ENCODE assay signal across 28 mouse cellular contexts in the genomic region with DNA sequence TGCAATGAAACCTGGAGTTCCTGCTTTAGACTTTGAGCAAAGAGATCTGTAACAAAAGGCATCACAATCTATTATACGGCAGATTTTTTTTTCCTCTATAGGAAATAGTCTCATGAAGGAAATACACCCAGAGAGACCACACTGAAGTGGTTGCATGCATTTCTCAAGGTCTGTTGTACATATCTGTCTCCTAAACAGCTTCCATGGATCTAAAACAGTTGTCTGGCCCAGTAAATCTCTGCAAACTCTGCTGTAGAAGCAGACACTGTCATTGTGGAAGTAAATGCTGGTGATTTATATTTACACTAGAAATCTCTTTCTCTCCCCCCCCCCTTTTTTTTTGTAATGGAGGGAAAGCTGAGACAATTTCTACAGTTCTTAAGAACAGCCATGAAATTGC.
DNase-seq lines count a peak whose midpoint lies in the region; ATAC-seq and TF ChIP-seq lines count a peak whose summit lies in the region.
"Had no signal": no experiment of that assay in that cellular context is flagged by ENCODE, and none has a peak within 500 bp of the region (broad histone marks: within the 10 kb centered on the region; RNA-seq: fewer than 3 reads in every experiment).

No protein-coding gene starts in this region.

- H3K27me3 ChIP-seq in intestine, embryonic 16.5 days (replicated peaks; ENCODE audit: control insufficient read depth, insufficient read depth, low read length): no peaks in the 10 kb centered on the region
- no peaks in the 10 kb centered on the region for H3K27me3 ChIP-seq in intestine, postnatal 0 days (replicated peaks; ENCODE audit: control insufficient read depth, insufficient read depth, low read length)
- no peaks in the 10 kb centered on the region for H3K27me3 ChIP-seq in lung, embryonic 14.5 days (ENCODE audit: insufficient read depth, low read length)
- no peaks in the 10 kb centered on the region for H3K27me3 ChIP-seq in embryonic facial prominence, embryonic 10.5 days (replicated peaks; ENCODE audit: low read depth, poor library complexity, severe bottlenecking)
- H3K27me3 ChIP-seq in embryonic facial prominence, embryonic 11.5 days (ENCODE audit: control insufficient read depth, insufficient read depth, low read length): no peaks in the 10 kb centered on the region
- H3K27me3 ChIP-seq: hindbrain, embryonic 15.5 days; limb, embryonic 13.5 days; megakaryocyte, embryonic 14.5 days; midbrain, embryonic 15.5 days had no signal

- 54% methylated on average over 1 of the region's 1 CpGs for WGBS in intestine, embryonic 16.5 days
- 52% methylated on average over 1 of the region's 1 CpGs for WGBS in intestine, postnatal 0 days
- 26% methylated on average over 1 of the region's 1 CpGs for WGBS in lung, embryonic 14.5 days
- 60% methylated on average over 1 of the region's 1 CpGs for WGBS in embryonic facial prominence, embryonic 10.5 days
- WGBS in embryonic facial prominence, embryonic 11.5 days: 62% methylated on average over 1 of the region's 1 CpGs

- H3K27ac ChIP-seq in intestine, embryonic 16.5 days (ENCODE audit: low read length): no peak overlapping the region; the same call in 1 of the 2 replicates
- no peak overlapping the region for H3K27ac ChIP-seq in intestine, postnatal 0 days (ENCODE audit: low read depth, low read length)
- H3K27ac ChIP-seq in lung, embryonic 14.5 days (ENCODE audit: low read depth): peak overlapping the region; percentile 60
- peak overlapping the region; percentile 35; the same call in 1 of the 2 replicates for H3K27ac ChIP-seq in embryonic facial prominence, embryonic 10.5 days (replicated peaks)
- no peak overlapping the region for H3K27ac ChIP-seq in embryonic facial prominence, embryonic 11.5 days (replicated peaks; ENCODE audit: low read depth, low read length)
- H3K27ac ChIP-seq: heart, adult 2 months; hindbrain, embryonic 10.5 days; hindbrain, embryonic 15.5 days; limb, embryonic 13.5 days; midbrain, embryonic 15.5 days had no signal

- H3K9ac ChIP-seq in intestine, embryonic 16.5 days (ENCODE audit: low read depth, low read length): no peak overlapping the region
- no peak overlapping the region for H3K9ac ChIP-seq in intestine, postnatal 0 days (ENCODE audit: low read depth, low read length)
- no peak overlapping the region for H3K9ac ChIP-seq in lung, embryonic 14.5 days
- H3K9ac ChIP-seq in embryonic facial prominence, embryonic 11.5 days (replicated peaks; ENCODE audit: low read length): no peak overlapping the region
- H3K9ac ChIP-seq: hindbrain, embryonic 15.5 days; limb, embryonic 13.5 days; liver, postnatal 0 days; midbrain, embryonic 15.5 days had no signal

- DNase-seq in lung, embryonic 14.5 days: peak; percentile 82
- DNase-seq in lung, postnatal 4 days: no peak
- DNase-seq in embryonic facial prominence, embryonic 10.5 days (ENCODE audit: low spot score): no peak
- peak; percentile 13 for DNase-seq in embryonic facial prominence, embryonic 11.5 days (ENCODE audit: low spot score)
- DNase-seq in layer of hippocampus, adult 11-12 months (ENCODE audit: low spot score): no peak
- DNase-seq: adrenal gland, postnatal 25 days; B cell, adult 2 months; cerebellum, adult 18-20 months; cerebellum, postnatal 10 days; heart, adult 2 months; heart, postnatal 14 days; kidney, postnatal 14 days; liver, postnatal 0 days; lung, postnatal 36 days; right cerebral cortex, adult 18-20 months; spleen, adult 18-20 months; thymus, postnatal 14 days had no signal

- peak; percentile 65; the same call in 1 of the 2 replicates for ATAC-seq in intestine, embryonic 16.5 days
- ATAC-seq in intestine, postnatal 0 days: no peak
- ATAC-seq in lung, embryonic 14.5 days (ENCODE audit: insufficient read depth): peak; percentile 87
- ATAC-seq in embryonic facial prominence, embryonic 11.5 days (replicated peaks; ENCODE audit: insufficient number of reproducible peaks, low FRiP score, low TSS enrichment, low read depth): no peak
- ATAC-seq: forebrain, embryonic 16.5 days; inflammation-experienced regulatory T-cells, adult 6 months; liver, postnatal 0 days; midbrain, embryonic 15.5 days had no signal

- H3K4me3 ChIP-seq in intestine, embryonic 16.5 days (ENCODE audit: low read length): no peak overlapping the region
- H3K4me3 ChIP-seq in intestine, postnatal 0 days (ENCODE audit: low read depth, low read length): no peak overlapping the region
- no peak overlapping the region for H3K4me3 ChIP-seq in lung, embryonic 14.5 days (ENCODE audit: low read depth, low read length)
- H3K4me3 ChIP-seq in embryonic facial prominence, embryonic 10.5 days: no peak overlapping the region
- H3K4me3 ChIP-seq in embryonic facial prominence, embryonic 11.5 days (ENCODE audit: low read depth, low read length): no peak overlapping the region
- H3K4me3 ChIP-seq: erythroblast, embryonic 14.5 days; heart, adult 2 months; hindbrain, embryonic 10.5 days; hindbrain, embryonic 15.5 days; limb, embryonic 13.5 days; megakaryocyte, embryonic 14.5 days; midbrain, embryonic 15.5 days had no signal

- TF ChIP-seq CTCF in intestine, postnatal 0 days (IDR thresholded peaks at IDR 0.05; ENCODE audit: low read depth): no peak
- TF ChIP-seq CTCF in lung, embryonic 14.5 days (IDR thresholded peaks at IDR 0.05; ENCODE audit: low read depth): no peak

- no peaks in the 10 kb centered on the region for H3K36me3 ChIP-seq in intestine, embryonic 16.5 days (ENCODE audit: control insufficient read depth, insufficient read depth, low read length)
- H3K36me3 ChIP-seq in intestine, postnatal 0 days (ENCODE audit: control insufficient read depth, insufficient read depth): no peaks in the 10 kb centered on the region
- no peaks in the 10 kb centered on the region for H3K36me3 ChIP-seq in lung, embryonic 14.5 days (ENCODE audit: insufficient read depth)
- H3K36me3 ChIP-seq in embryonic facial prominence, embryonic 10.5 days (replicated peaks): no peaks in the 10 kb centered on the region
- no peaks in the 10 kb centered on the region for H3K36me3 ChIP-seq in embryonic facial prominence, embryonic 11.5 days (replicated peaks; ENCODE audit: control insufficient read depth, insufficient read depth, low read depth, low read length)
- H3K36me3 ChIP-seq: hindbrain, embryonic 10.5 days; hindbrain, embryonic 15.5 days; limb, embryonic 13.5 days; midbrain, embryonic 15.5 days had no signal

- H3K9me3 ChIP-seq in intestine, embryonic 16.5 days (ENCODE audit: control insufficient read depth, low read length): no peaks in the 10 kb centered on the region
- H3K9me3 ChIP-seq in intestine, postnatal 0 days (ENCODE audit: control insufficient read depth): no peaks in the 10 kb centered on the region
- no peaks in the 10 kb centered on the region for H3K9me3 ChIP-seq in lung, embryonic 14.5 days (ENCODE audit: low read depth, low read length)
- H3K9me3 ChIP-seq in embryonic facial prominence, embryonic 10.5 days: no peaks in the 10 kb centered on the region
- H3K9me3 ChIP-seq in embryonic facial prominence, embryonic 11.5 days (replicated peaks; ENCODE audit: control insufficient read depth, low read length): no peaks in the 10 kb centered on the region
- H3K9me3 ChIP-seq: hindbrain, embryonic 10.5 days; hindbrain, embryonic 15.5 days; limb, embryonic 13.5 days; megakaryocyte, embryonic 14.5 days; midbrain, embryonic 15.5 days had no signal

- no peaks in the 10 kb centered on the region for H3K4me1 ChIP-seq in intestine, embryonic 16.5 days (ENCODE audit: control insufficient read depth, insufficient read depth, low read length)
- no peaks in the 10 kb centered on the region for H3K4me1 ChIP-seq in intestine, postnatal 0 days (replicated peaks; ENCODE audit: control insufficient read depth, insufficient read depth, low read length)
- H3K4me1 ChIP-seq in lung, embryonic 14.5 days (ENCODE audit: insufficient read depth): peaks cover 7% of the 10 kb centered on the region; the same call in 1 of the 2 replicates
- H3K4me1 ChIP-seq in embryonic facial prominence, embryonic 10.5 days: peaks cover 26% of the 10 kb centered on the region
- no peaks in the 10 kb centered on the region for H3K4me1 ChIP-seq in embryonic facial prominence, embryonic 11.5 days (ENCODE audit: control insufficient read depth, insufficient read depth, low read length)
- H3K4me1 ChIP-seq: hindbrain, embryonic 15.5 days; megakaryocyte, embryonic 14.5 days; midbrain, embryonic 15.5 days had no signal

- H3K4me2 ChIP-seq in intestine, embryonic 16.5 days (ENCODE audit: low read depth, low read length): no peak overlapping the region
- H3K4me2 ChIP-seq in intestine, postnatal 0 days (replicated peaks; ENCODE audit: low read depth): no peak overlapping the region
- no peak overlapping the region for H3K4me2 ChIP-seq in lung, embryonic 14.5 days
- no peak overlapping the region for H3K4me2 ChIP-seq in embryonic facial prominence, embryonic 11.5 days (ENCODE audit: low read depth, low read length)
- H3K4me2 ChIP-seq: hindbrain, embryonic 15.5 days; limb, embryonic 13.5 days; liver, embryonic 11.5 days; midbrain, embryonic 15.5 days had no signal

Comparison
In these comparisons a context has a peak if more than half of its experiments do, and no peak if none do; other contexts are left out.
1. ATAC-seq: peak in intestine, embryonic 16.5 days (single experiment) and lung, embryonic 14.5 days (single experiment); none in intestine, postnatal 0 days (single experiment) and embryonic facial prominence, embryonic 11.5 days (single experiment).
2. H3K27ac ChIP-seq: peak in lung, embryonic 14.5 days (single experiment) and embryonic facial prominence, embryonic 10.5 days (single experiment); none in intestine, embryonic 16.5 days (single experiment), intestine, postnatal 0 days (single experiment) and embryonic facial prominence, embryonic 11.5 days (single experiment).
3. DNase-seq: peak in lung, embryonic 14.5 days (single experiment) and embryonic facial prominence, embryonic 11.5 days (single experiment); none in lung, postnatal 4 days (0 of 2), embryonic facial prominence, embryonic 10.5 days (single experiment) and layer of hippocampus, adult 11-12 months (single experiment).